Mouse (Mus musculus): ENCODE measurements at regions not wholly inside any gene's neighbourhood (a gene's known extent, or its start where the extent isn't known, plus 50 kb on each side); places are given as distances from the start of the nearest gene placed in this dataset.
A peak's percentile ranks its signal among the peaks of the same experiment; 100 is the strongest.

DNA sequence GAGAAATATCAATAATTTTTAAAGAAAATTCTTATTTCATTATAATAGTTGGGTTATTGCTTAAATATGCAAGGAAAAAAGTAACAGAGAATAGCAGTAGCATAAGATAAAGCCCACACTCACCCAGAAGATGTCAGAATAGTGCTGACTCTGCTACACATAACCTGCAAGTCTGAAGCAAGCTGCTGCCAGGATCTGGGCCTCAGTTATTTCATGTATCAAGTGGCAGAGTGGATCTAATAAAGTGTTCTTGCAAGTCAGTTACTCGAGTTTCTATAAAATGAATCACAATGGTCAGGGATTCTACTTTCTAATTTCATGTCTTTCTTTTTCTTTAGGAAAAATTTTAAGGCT lies 466.2 kb downstream of the Klhl13 start:
- DNase-seq: no peak

DNA sequence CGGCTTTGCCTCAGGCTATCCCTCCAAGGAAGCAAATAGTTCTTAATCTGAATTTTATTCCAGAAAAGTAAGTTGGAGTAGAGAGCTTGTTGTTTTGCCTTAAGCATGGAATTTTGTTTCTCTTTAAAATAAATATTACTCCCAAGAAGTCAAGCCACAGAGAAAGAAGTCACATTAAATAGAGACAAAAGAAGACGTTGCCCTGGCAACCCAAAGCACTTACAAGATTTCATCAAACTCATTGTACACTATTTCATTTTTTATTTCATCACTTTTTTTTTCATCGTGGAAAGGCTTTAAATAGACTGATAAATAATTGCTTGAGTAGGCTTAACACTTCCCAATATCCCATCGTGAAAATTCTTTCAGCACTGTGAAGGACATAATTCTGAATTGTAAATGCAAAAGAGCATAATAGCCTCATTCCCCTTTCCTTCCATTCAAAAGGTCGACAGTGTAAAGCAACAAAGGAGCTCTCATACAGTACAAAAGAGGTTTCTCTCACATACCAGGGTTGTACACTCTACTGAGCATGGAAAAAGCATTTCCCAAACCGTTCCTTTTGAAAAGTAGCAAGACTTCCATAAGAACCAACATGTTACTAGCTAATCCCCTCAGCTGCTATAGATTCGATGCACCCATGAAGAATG lies 466.7 kb downstream of the Klhl13 start:
- DNase-seq: no peak

DNA sequence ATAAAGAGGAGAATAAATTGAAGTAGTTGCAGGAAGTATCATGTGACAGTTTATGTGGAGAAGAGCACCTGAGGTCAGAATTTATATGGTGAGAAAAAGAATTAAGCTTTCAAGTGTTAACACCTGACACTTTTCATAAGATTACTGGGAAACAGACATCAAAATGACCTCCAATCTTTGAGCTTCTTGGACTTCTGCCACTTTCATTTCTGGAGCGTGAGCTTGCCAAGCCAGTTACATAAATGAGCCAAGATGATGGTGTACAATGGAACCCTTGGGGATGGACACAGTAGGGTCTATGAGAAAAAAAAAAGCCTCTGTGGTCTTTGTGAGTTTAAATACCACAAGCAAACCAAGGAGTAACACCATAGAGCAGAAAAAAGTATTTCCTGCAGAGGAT lies 495.1 kb downstream of the Klhl13 start:
- DNase-seq: no peak

DNA sequence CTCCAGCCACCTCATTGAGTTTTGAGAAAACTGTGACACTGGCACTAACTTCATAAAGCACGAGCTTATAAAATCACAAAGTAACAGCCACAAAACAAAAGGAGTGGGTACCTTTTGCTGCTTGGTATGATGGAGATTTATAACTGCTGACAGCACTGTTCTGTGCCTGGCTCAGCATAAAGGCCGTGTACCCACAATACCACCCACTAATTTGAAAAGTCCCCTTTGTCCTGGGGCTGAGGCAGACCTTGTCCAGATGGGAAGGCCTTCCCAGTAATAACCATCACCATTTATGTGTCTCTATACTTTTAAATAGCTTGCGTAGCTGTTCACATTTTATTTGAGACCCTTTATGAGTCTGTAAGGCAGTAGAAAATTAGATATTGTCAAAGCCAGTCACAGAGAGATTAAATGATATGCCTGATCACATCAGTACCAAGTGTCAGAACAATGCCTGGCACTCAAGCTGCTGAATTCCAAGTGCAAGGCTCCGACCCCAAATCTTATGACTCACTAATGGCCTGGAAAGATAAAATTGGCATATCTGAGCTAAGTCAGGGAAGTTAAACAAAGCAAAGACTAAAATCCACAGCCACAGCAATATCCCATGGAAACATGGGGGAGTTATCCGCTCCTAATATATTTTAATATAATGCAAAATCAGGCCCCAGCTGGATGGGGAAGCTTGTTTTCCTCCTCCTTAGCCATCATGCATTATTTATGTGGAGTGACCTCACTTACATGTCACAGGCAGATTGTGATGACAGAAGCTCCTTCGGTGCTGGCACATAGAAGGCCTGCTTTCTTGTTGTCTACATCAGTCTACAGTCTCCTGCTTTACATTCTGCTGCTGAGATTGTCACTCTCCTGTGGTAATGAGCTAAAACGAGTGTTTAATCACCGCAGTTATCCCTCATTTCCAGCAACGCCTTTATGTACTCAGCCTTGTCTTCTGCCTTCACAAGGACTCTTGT lies 515.1 kb downstream of the Klhl13 start:
- DNase-seq: peak; percentile 22

- DNase-seq: no peak
Measured at GRCm38 (mm10) chrX:22848778-22849177, 516.1 kb downstream of the Klhl13 start.

DNA sequence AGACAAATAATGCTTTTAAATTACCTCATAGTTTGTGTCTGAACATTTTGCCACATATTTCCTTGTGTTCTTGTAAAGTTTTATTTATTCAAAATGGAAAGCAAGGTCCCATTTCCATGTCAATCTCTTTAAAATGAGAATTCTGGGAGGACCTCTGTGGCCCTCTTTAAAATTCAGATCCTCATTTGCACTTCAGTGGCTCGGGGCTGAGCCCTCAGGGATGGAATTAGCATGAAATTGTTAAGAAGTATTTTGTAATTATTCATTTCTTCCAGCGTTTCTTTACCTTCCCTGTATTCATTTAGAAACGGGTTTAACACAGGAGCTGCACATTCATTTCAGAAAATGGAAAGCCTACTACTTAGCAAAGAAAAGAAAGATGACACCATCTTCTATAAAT lies 531.7 kb downstream of the Klhl13 start:
- DNase-seq: no peak

GRCm38 (mm10) chrX:22805184-22805583 lies 559.7 kb downstream of the Klhl13 start:
- DNase-seq: no peak

DNA sequence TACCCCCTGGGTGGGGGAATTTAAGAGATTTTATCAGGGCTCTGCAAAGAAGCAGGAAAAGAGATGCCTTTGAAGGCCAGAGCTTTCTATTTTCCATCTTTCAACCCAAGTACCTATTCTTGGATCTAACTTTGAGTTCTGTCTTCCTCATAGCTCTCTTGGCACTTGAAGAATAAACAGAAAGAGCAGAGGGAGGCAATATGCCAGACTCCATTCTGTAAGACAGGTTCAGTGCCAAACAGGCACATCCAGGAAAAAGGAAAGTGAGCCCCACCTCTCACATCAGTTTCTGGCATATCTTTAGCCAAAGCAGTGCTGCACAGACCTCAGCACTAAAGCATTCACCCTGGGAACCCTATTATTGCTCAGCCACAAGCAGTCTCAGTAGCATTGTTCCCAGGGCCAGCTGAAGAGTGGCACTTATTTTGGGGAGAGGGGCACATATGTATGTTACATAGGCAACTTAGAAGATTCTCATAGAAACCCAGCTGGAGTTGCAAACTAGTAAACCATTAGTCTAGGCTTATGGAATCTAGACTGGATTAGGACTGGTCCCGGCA lies 594.8 kb downstream of the Klhl13 start:
- no peak for DNase-seq

DNA sequence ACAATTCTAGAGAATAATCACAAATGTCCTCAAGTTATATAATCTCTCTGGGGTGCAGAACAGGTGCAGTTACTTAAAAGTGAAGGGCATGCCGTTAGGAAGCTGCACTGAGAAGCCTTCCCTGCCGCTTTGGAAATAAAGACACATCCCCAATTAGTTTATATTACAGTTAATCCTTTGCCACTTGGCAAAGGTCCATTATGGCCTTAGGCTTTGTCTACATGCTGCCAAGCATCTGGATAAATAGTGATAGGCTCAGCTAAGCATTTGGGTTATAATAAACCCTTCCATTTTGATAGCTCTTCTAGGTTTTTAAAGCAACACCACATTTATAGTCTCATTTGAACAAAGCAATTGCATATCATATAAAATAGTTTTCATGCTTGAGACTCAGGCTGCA lies 625.6 kb downstream of the Klhl13 start:
- peak; percentile 39 for DNase-seq

DNA sequence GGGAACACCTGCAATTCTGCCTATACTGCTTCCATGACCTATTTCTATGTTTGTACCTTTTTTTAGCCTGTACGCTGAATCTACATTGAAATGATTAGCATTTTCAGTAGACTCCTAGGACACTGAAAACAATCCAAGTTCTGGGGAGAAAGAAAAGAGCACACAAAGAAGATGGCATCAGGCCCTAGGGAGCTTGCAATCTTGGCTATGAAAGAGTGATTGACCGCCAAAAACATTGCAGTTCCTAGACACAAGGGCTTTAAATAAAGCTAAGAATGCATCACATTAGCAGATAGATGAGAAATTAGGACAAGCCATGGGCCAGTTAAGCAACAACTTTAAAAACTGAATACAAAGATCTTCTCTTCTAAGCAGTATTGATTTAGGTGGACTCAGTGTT lies 666.7 kb downstream of the Klhl13 start:
- no peak for DNase-seq

DNA sequence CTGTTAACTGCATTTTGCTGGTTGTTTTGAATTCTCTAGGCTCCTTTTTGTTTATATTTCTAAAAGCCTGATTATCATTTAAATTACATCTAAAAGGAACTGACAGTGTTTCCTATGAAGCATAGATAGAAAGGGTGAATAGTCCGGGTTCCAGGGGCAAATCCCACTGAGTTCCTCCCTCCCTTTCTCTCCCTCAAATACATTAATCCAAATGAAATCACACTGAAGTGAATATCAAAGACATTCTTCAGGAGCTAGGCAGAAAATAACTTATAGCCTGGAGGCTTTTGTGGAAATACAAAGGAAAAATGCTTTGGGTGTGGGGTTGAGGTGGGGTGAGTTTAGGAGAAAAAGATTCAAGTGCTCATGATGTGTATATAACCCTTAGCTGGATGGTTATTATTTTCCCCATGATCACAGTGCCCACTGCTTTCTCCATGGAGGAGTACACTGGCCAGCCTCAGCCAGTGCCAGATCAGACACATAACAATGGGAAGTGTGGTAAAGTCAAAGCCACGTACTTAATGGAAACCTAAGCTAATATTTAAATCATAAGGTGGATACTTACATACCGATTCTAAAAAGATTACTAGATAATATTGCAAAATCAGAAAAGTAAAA lies 707.0 kb downstream of the Klhl13 start:
- DNase-seq: no peak
